8 mouse cellular contexts compared by ENCODE assay signal in genomic region chr2:5080053-5080787, GRCm38 (mm10). TPM values are rescaled to one million over a fixed set of nuclear protein-coding genes. Genes with fewer than 3 reads are reported as not detected.
A peak's percentile ranks its signal among the peaks of the same experiment; 100 is the strongest.
DNase-seq lines count a peak whose midpoint lies in the region; ATAC-seq and TF ChIP-seq lines count a peak whose summit lies in the region.

No protein-coding gene starts in this region.

- TF ChIP-seq EP300 in liver, postnatal 0 days (IDR thresholded peaks at IDR 0.05; ENCODE audit: low read depth): no peak

- peak overlapping the region; percentile 56 for H3K4me2 ChIP-seq in intestine, embryonic 16.5 days (ENCODE audit: low read depth, low read length)
- peak overlapping the region; percentile 55 for H3K4me2 ChIP-seq in liver, postnatal 0 days (ENCODE audit: low read depth, low read length)

- intact Hi-C loops in gastrocnemius, postnatal 14 days (cut with DNase I; ENCODE audit: low total_unique reads): no loop called here

- TF ChIP-seq CTCF in G1E (IDR thresholded peaks at IDR 0.05; ENCODE audit: low read depth, low read length): peak; percentile 40; the same call in 1 of the 2 replicates
- TF ChIP-seq CTCF in liver, postnatal 0 days (IDR thresholded peaks at IDR 0.05; ENCODE audit: low read depth): peak; percentile 94

- H3K9me3 ChIP-seq in G1E (replicated peaks): peaks cover 6% of the 10 kb centered on the region
- H3K9me3 ChIP-seq in intestine, embryonic 16.5 days (ENCODE audit: control insufficient read depth, low read length): 0 out of 2 replicates have a peak, but pooled peaks cover 4% of the 10 kb centered on the region
- H3K9me3 ChIP-seq in liver, postnatal 0 days (ENCODE audit: low read length): 0 out of 2 replicates have a peak, but pooled peaks cover 4% of the 10 kb centered on the region

- H3K27ac ChIP-seq in intestine, embryonic 16.5 days (ENCODE audit: low read length): no peak overlapping the region
- no peak overlapping the region for H3K27ac ChIP-seq in liver, postnatal 0 days (ENCODE audit: low read depth)

- WGBS in intestine, embryonic 16.5 days: 9% methylated on average over 14 of the region's 14 CpGs
- WGBS in liver, postnatal 0 days (ENCODE audit: insufficient replicate concordance): 14% methylated on average over 14 of the region's 14 CpGs

- ATAC-seq in G1E (ENCODE audit: extremely low read depth, insufficient number of reproducible peaks, low FRiP score, poor library complexity, severe bottlenecking): 0 out of 2 replicates have a peak, but pooled peaks have one; percentile 46
- peak; percentile 60; the same call in 1 of the 2 replicates for ATAC-seq in intestine, embryonic 16.5 days
- ATAC-seq in liver, postnatal 0 days: peak; percentile 41; the same call in 1 of the 2 replicates

- H3K27me3 ChIP-seq in G1E (ENCODE audit: insufficient read depth, low read length): no peaks in the 10 kb centered on the region
- H3K27me3 ChIP-seq in intestine, embryonic 16.5 days (replicated peaks; ENCODE audit: control insufficient read depth, insufficient read depth, low read length): no peaks in the 10 kb centered on the region
- no peaks in the 10 kb centered on the region for H3K27me3 ChIP-seq in liver, postnatal 0 days (ENCODE audit: insufficient read depth, low read length)

- H3K36me3 ChIP-seq in G1E (replicated peaks): no peaks in the 10 kb centered on the region
- no peaks in the 10 kb centered on the region for H3K36me3 ChIP-seq in intestine, embryonic 16.5 days (ENCODE audit: control insufficient read depth, insufficient read depth, low read length)
- H3K36me3 ChIP-seq in liver, postnatal 0 days (replicated peaks; ENCODE audit: insufficient read depth, low read length): no peaks in the 10 kb centered on the region

- H3K4me3 ChIP-seq in G1E (ENCODE audit: low read depth, low read length): no peak overlapping the region
- H3K4me3 ChIP-seq in intestine, embryonic 16.5 days (ENCODE audit: low read length): peak overlapping the region; percentile 26
- H3K4me3 ChIP-seq in liver, postnatal 0 days (ENCODE audit: low read depth, low read length): no peak overlapping the region; the same call in 1 of the 2 replicates

- peak overlapping the region; percentile 59 for H3K9ac ChIP-seq in intestine, embryonic 16.5 days (ENCODE audit: low read depth, low read length)
- no peak overlapping the region for H3K9ac ChIP-seq in liver, postnatal 0 days (replicated peaks)

- DNase-seq in A20 (ENCODE audit: low read depth, low spot score): peak; percentile 51
- DNase-seq in G1E (ENCODE audit: low spot score): peak; percentile 28
- peak; percentile 79 to 84 for DNase-seq in cerebellum, postnatal 10 days
- DNase-seq in gastrocnemius, postnatal 14 days: peak; percentile 32
- DNase-seq in liver, postnatal 0 days: peak; percentile 57
- peak; percentile 80 for DNase-seq in retina, postnatal 1 day
- DNase-seq in thymus, postnatal 10 days (ENCODE audit: low spot score in 2 of 2): no peak

- peaks cover 54% of the 10 kb centered on the region for H3K4me1 ChIP-seq in G1E (ENCODE audit: insufficient read depth, low read depth, low read length)
- peaks cover 3% of the 10 kb centered on the region; the same call in 1 of the 2 replicates for H3K4me1 ChIP-seq in intestine, embryonic 16.5 days (ENCODE audit: control insufficient read depth, insufficient read depth, low read length)
- H3K4me1 ChIP-seq in liver, postnatal 0 days (ENCODE audit: insufficient read depth): peaks cover 13% of the 10 kb centered on the region

RNA-seq across cellular contexts. Expression of gene Optn, which starts 16.4 kb away (rescaled TPM):
- total RNA-seq in G1E (2014; fragmentation: Nextera tagmentation) (65.2 and 68.0 TPM in 2 replicates), G1E (2017) (117 and 139 TPM in 2 replicates)
- polyA plus RNA-seq in G1E (2012): 29.3 and 30.3 TPM in 2 replicates
- total RNA-seq in gastrocnemius, postnatal 14 days (2021): 10 to 100 TPM; 27.2 to 33.8 TPM
- 28.7 and 36.9 TPM in 2 replicates for polyA plus RNA-seq in intestine, embryonic 16.5 days (2015; fragmentation: Nextera tagmentation; extraction: Ambion mirVana)
- polyA plus RNA-seq in liver, postnatal 0 days (2015; fragmentation: Nextera tagmentation; extraction: Ambion mirVana): 41.0 and 42.0 TPM in 2 replicates

RNA-seq across cellular contexts. Expression of gene Ccdc3, which starts 57.4 kb away (rescaled TPM):
- total RNA-seq in G1E (2014; fragmentation: Nextera tagmentation) (not detected in 2 replicates), G1E (2017) (not detected in 2 replicates)
- not detected in 2 replicates for polyA plus RNA-seq in G1E (2012)
- 1 to 10 TPM; 7.5 to 8.8 TPM for total RNA-seq in gastrocnemius, postnatal 14 days (2021)
- 4.6 and 9.8 TPM in 2 replicates for polyA plus RNA-seq in intestine, embryonic 16.5 days (2015; fragmentation: Nextera tagmentation; extraction: Ambion mirVana)
- 2.6 and 3.2 TPM in 2 replicates for polyA plus RNA-seq in liver, postnatal 0 days (2015; fragmentation: Nextera tagmentation; extraction: Ambion mirVana)

Comparison
In these comparisons a context has a peak if more than half of its experiments do, and no peak if none do; other contexts are left out.
1. DNase-seq: peak in A20 (single experiment), G1E (single experiment), cerebellum, postnatal 10 days (2 of 2), gastrocnemius, postnatal 14 days (single experiment), liver, postnatal 0 days (single experiment) and retina, postnatal 1 day (single experiment); none in thymus, postnatal 10 days (0 of 2).
2. Peak in every context shown above with its lines, with median percentiles within 50 percentile points of each other: ATAC-seq.